Mouse (Mus musculus): ENCODE data around the gene Tnfsf13.

GRCm38 (mm10) chr11:69672211-69672706, 13.3 kb downstream of the Tnfsf13 start, which contains the start of gene Eif4a1:
- TF ChIP-seq GATA1 (IDR thresholded peaks at IDR 0.05; ENCODE audit: borderline replicate concordance, low read length) = no peak
- peak; percentile 29; the same call in 1 of the 2 replicates for TF ChIP-seq FLI1 (IDR thresholded peaks at IDR 0.05; ENCODE audit: low read length)

Measured in megakaryocyte, embryonic 14.5 days (primary cell).